Mouse (Mus musculus) kidney, embryonic 16.5 days (tissue): Measurements from ENCODE around the gene Nhlrc2. TPM values are rescaled to one million over a fixed set of nuclear protein-coding genes. Genes with fewer than 3 reads are reported as not detected.

Experiments
- ATAC-seq: fragments of 200-750 bp; cut with Nextera tagmentation; 2 replicates; pipeline ENCODE4 v1.8.0; 2017; ENCODE audit warnings: moderate TSS enrichment; ENCODE audit not compliant: low FRiP score, low TSS enrichment
- H3K27ac ChIP-seq: fragments of 300-500 bp; sonication (generic); 2 replicates; pipeline ENCODE4 v1.5.1; 2014; ENCODE audit warnings: low read length
- H3K27me3 ChIP-seq: fragments of 300-500 bp; sonication (generic); 2 replicates; pipeline ENCODE4 v1.6.1; 2014; ENCODE audit warnings: low read length, control low read depth, mixed read lengths; ENCODE audit not compliant: insufficient read depth
- H3K36me3 ChIP-seq: fragments of 300-500 bp; sonication (generic); 2 replicates; pipeline ENCODE4 v1.6.1; 2014; ENCODE audit warnings: low read length, control low read depth, mixed read lengths; ENCODE audit not compliant: insufficient read depth
- H3K4me1 ChIP-seq: fragments of 300-500 bp; sonication (generic); 2 replicates; pipeline ENCODE4 v1.6.1; 2014; ENCODE audit warnings: low read length, control low read depth, mixed read lengths; ENCODE audit not compliant: insufficient read depth
- H3K4me2 ChIP-seq: fragments of 300-500 bp; sonication (generic); replicated peaks from 2 replicates; pipeline ENCODE4 v1.6.1; 2014; ENCODE audit warnings: low read depth, low read length
- H3K4me3 ChIP-seq: fragments of 300-500 bp; sonication (generic); 2 replicates; pipeline ENCODE4 v1.5.1; 2014; ENCODE audit warnings: mild to moderate bottlenecking, low read length
- H3K9ac ChIP-seq: fragments of 300-500 bp; sonication (generic); replicated peaks from 2 replicates; pipeline ENCODE4 v1.6.1; 2014; ENCODE audit warnings: low read length
- H3K9me3 ChIP-seq: fragments of 300-500 bp; sonication (generic); 2 replicates; pipeline ENCODE4 v1.6.1; 2016; ENCODE audit warnings: low read length, control low read depth
- WGBS: fragments of 180-500 bp; shearing (Covaris S2); extraction: QIAGEN DNeasy Blood & Tissue Kit; methylation state at CpG from one replicate; pipeline ENCODE4 v1.1.7; 2014; 5-methylcytosine and 5-hydroxymethylcytosine counted together
- polyA plus RNA-seq: library from polyadenylated mRNA; unstranded; fragments of >200 nt; fragmentation: Nextera tagmentation; extraction: Ambion mirVana; gene quantifications from 2 replicates; pipeline ENCODE4 v1.2.1, GENCODE M21; 2015

Gene Nhlrc2
- polyA plus RNA-seq, 1 experiment from 2014 or later = 16.0 TPM

- no peaks in the 10 kb centered on the region for H3K27me3 ChIP-seq
- no peak overlapping the region for H3K27ac ChIP-seq
- peaks cover 20% of the 10 kb centered on the region; the same call in 1 of the 2 replicates for H3K36me3 ChIP-seq
- no peaks in the 10 kb centered on the region for H3K4me1 ChIP-seq
- no peak overlapping the region for H3K4me2 ChIP-seq
- H3K9me3 ChIP-seq = no peaks in the 10 kb centered on the region
- H3K4me3 ChIP-seq = no peak overlapping the region
- no peak for ATAC-seq
- 84% methylated on average over 9 of the region's 9 CpGs for WGBS
- H3K9ac ChIP-seq = no peak overlapping the region
These were observed 13.0 kb upstream of the Nhlrc2 start for GRCm38 (mm10) chr19:56535064-56535463.

DNA sequence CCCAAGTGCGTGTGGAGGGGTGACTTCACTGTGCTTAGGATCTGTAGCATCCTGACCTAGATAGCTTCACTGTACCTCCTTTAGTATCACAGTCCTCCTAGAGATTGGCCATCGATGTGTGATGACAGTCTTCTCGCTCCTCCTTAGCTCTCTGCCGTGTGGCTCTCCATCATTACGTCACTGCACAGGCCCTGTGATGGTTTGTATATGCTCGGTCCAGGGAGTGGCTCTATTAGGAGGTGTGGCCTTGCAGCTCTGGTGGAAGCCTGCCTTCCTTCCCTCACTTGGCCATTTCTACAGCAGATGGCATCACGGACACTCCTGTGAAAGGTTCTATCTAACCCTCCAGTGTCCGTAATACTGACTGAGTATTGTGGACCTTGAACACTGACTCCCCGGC is 12.3 kb upstream of the Nhlrc2 start:
- 89% methylated on average over 9 of the region's 9 CpGs for WGBS
- H3K36me3 ChIP-seq = peaks cover 23% of the 10 kb centered on the region; the same call in 1 of the 2 replicates
- no peaks in the 10 kb centered on the region for H3K4me1 ChIP-seq
- ATAC-seq = no peak
- H3K27ac ChIP-seq = no peak overlapping the region
- H3K4me3 ChIP-seq = no peak overlapping the region
- no peak overlapping the region for H3K9ac ChIP-seq
- H3K9me3 ChIP-seq = no peaks in the 10 kb centered on the region
- no peak overlapping the region for H3K4me2 ChIP-seq
- H3K27me3 ChIP-seq = no peaks in the 10 kb centered on the region

GRCm38 (mm10) chr19:56543320-56543719 is 4.7 kb upstream of the Nhlrc2 start:
- peaks cover 20% of the 10 kb centered on the region; the same call in 1 of the 2 replicates for H3K36me3 ChIP-seq
- no peak for ATAC-seq
- H3K27me3 ChIP-seq = no peaks in the 10 kb centered on the region
- no peak overlapping the region for H3K4me2 ChIP-seq
- no peak overlapping the region for H3K4me3 ChIP-seq
- 96% methylated on average over 12 of the region's 12 CpGs for WGBS
- peaks cover 4% of the 10 kb centered on the region; the same call in 1 of the 2 replicates for H3K4me1 ChIP-seq
- H3K9me3 ChIP-seq = no peaks in the 10 kb centered on the region
- no peak overlapping the region for H3K9ac ChIP-seq
- H3K27ac ChIP-seq = no peak overlapping the region

- Histone ChIP-seq H3K9me3 (no peaks in the 10 kb centered on the region), H3K27me3 (no peaks in the 10 kb centered on the region), H3K4me1 (peaks cover 11% of the 10 kb centered on the region), H3K27ac (peak overlapping the region; percentile 25; the same call in 1 of the 2 replicates), H3K9ac (no peak overlapping the region), H3K4me2 (no peak overlapping the region), H3K4me3 (no peak overlapping the region), H3K36me3 (peaks cover 20% of the 10 kb centered on the region; the same call in 1 of the 2 replicates)
- ATAC-seq = no peak
- 77% methylated on average over 13 of the region's 13 CpGs for WGBS
These were observed 3.2 kb upstream of the Nhlrc2 start for GRCm38 (mm10) chr19:56544681-56545388.

DNA sequence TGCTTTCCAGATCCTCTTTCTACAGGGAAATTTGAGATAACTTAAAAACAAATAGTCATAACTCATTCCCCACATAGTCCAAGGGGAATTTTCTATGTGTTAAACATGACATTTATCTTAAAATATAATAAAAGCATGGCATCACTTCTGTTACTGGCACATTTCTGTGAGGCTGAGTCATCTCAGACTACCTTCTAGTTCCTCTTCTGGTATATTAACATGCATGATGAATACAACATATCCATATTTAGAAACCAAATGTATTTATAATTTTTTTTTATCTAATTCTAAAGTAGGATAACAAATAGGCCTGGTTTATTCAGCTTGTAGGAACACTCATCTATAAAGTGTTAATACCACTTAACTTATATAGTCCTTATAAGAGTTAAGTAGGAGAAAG is 2.0 kb upstream of the Nhlrc2 start:
- Histone ChIP-seq H3K9ac (no peak overlapping the region), H3K4me1 (peaks cover 13% of the 10 kb centered on the region), H3K36me3 (peaks cover 15% of the 10 kb centered on the region; the same call in 1 of the 2 replicates), H3K27ac (no peak overlapping the region), H3K9me3 (no peaks in the 10 kb centered on the region), H3K4me3 (no peak overlapping the region), H3K27me3 (no peaks in the 10 kb centered on the region), H3K4me2 (no peak overlapping the region)
- no peak for ATAC-seq

DNA sequence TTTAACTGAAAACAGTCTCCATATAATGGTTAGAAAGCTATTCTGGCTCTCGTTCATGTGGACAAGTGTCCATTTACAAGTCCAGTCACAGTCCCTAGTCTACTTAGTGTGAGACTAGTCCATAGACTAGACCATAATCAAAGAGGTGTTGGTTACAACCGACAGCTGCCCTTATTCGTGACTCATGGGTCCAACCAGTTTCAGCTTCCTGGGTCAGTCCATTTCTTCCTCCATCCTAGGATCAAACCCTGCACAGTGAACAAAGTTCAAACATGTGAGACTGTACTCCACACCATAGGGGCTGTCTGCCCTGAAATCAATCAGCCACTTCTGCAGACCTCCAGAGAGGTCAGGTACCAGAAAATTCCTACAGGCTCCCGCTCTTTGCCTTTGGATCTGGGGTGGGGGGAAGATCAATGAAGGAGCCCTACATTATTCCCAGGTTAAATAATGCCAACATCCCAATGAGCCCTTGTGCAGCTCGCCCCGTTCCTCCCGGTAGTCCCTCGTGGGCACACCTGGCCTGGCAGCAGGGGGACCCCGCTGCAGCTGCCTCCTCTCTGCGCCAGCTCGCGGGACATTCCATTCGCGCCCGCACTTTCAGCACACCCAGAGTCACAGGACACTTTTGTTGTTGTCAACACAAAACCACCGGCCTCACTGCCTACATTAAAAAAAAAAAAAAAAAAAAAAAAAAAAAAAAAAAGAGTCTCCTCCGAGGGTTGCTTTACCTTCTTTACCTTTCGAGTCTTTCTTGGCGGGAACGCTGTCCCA is 418 bp upstream of the Nhlrc2 start, which contains the start of gene Dclre1a:
Gene Dclre1a, minus strand, starts transcription at position 767 of the 774 bp plus-strand sequence.
- peaks cover 22% of the 10 kb centered on the region for H3K36me3 ChIP-seq
- peak within 1 kb of the TSS; percentile 59 for H3K4me2 ChIP-seq
- H3K4me1 ChIP-seq = peaks cover 13% of the 10 kb centered on the region
- 6% methylated on average over 20 of the region's 20 CpGs for WGBS
- no peaks in the 10 kb centered on the region for H3K27me3 ChIP-seq
- H3K9me3 ChIP-seq = no peaks in the 10 kb centered on the region
- peak within 1 kb of the TSS; percentile 81 for H3K4me3 ChIP-seq
- ATAC-seq = peak; percentile 66
- peak within 1 kb of the TSS; percentile 92 for H3K9ac ChIP-seq
- peak within 1 kb of the TSS; percentile 98 for H3K27ac ChIP-seq

DNA sequence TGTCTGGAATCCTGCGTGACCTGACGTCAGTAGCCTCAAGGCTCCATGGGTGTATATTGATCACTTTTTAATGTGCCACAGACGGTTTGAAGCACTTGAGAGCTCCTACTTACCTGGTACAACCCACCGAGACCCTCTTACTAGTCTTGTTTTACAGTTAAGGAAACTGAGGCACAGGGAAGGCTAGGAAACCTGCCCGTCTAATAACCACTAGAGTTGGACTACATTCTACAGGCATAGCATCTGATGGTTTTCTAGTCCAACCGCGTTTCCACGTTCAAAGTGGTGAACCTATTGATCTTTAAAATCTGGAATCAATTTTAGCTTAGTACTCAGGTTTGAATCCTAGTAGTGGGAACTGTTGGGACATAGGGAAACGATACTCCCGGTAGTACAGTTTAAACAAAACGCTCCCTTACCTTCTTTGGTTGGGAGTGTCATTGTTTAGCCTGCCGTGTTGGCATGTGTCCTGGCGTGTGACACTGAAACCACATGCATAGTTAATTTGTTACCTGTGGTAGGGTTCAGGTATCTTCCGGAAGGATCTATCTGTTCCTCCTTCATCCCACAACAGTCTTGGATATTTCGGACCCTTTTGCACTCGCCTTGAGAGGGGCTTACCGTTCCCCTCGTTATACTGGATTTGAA is 1.1 kb downstream of the Nhlrc2 start:
- Histone ChIP-seq H3K4me1 (peaks cover 13% of the 10 kb centered on the region), H3K36me3 (peaks cover 26% of the 10 kb centered on the region), H3K4me3 (peak overlapping the region; percentile 81), H3K4me2 (peak overlapping the region; percentile 59), H3K9ac (peak overlapping the region; percentile 92), H3K9me3 (no peaks in the 10 kb centered on the region), H3K27me3 (no peaks in the 10 kb centered on the region), H3K27ac (peak overlapping the region; percentile 98)
- ATAC-seq = peak; percentile 74; the same call in 1 of the 2 replicates
- 21% methylated on average over 18 of the region's 18 CpGs for WGBS

- H3K9me3 ChIP-seq = no peaks in the 10 kb centered on the region
- no peak overlapping the region for H3K9ac ChIP-seq
- H3K27me3 ChIP-seq = no peaks in the 10 kb centered on the region
- H3K4me2 ChIP-seq = no peak overlapping the region
- no peak overlapping the region for H3K27ac ChIP-seq
- H3K36me3 ChIP-seq = peaks cover 27% of the 10 kb centered on the region
- H3K4me3 ChIP-seq = no peak overlapping the region
- peaks cover 9% of the 10 kb centered on the region for H3K4me1 ChIP-seq
- ATAC-seq = no peak
- 92% methylated on average over 3 of the region's 3 CpGs for WGBS
These were observed 5.1 kb downstream of the Nhlrc2 start for GRCm38 (mm10) chr19:56553177-56553576.

GRCm38 (mm10) chr19:56555972-56556371 is 7.9 kb downstream of the Nhlrc2 start:
- no peaks in the 10 kb centered on the region for H3K27me3 ChIP-seq
- ATAC-seq = no peak
- 89% methylated on average over 5 of the region's 5 CpGs for WGBS

More at GRCm38 (mm10) chr19:56555972-56556371, 7.9 kb downstream of the Nhlrc2 start:
- no peak overlapping the region for H3K4me3 ChIP-seq
- H3K9me3 ChIP-seq = no peaks in the 10 kb centered on the region
- H3K9ac ChIP-seq = no peak overlapping the region
- H3K4me2 ChIP-seq = no peak overlapping the region
- no peaks in the 10 kb centered on the region for H3K4me1 ChIP-seq
- H3K36me3 ChIP-seq = peaks cover 39% of the 10 kb centered on the region
- no peak overlapping the region for H3K27ac ChIP-seq
